Mouse (Mus musculus): Measurements from ENCODE around the gene Unc13a. TPM values are rescaled to one million over a fixed set of nuclear protein-coding genes. Genes with fewer than 3 reads are reported as not detected.
A peak's percentile ranks its signal among the peaks of the same experiment; 100 is the strongest.

Unc13a gene
- polyA plus RNA-seq, 1 experiment from 2014 or later, result 0.47 TPM

DNA sequence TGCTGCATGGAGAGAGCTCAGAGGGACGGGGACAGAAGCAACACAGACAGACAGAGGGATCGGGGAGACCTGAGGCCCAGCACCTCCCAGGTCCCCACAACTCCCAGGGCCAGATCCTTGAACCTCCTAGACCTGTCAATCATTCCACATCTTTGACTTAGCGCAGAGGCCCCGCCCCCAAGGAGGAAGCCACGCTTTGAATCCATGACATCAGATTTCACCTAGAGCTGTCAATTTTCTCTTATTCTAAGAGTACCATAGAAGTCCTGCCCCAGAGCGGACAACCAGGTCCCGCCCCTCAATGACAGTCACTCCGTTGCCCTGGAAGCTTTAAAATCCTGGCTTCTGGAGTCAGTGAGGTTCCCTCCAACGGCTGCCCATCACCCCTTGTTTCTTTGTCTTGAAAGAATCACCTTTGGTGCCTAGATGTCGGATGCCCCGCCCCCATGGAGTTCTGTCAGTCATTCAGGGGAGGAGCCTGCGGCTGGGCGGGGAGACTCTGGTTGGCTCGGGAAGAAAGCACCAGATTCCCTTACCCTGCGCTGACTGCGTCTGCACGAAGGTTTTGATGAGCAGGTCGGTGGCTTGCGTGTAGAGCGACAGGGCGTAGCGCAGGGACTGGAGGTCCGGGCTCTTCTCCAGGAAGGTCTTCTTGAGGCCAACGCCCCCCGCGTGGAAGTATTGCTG, 37.4 kb downstream of the Unc13a start:
- peaks cover 12% of the 10 kb centered on the region for H3K4me1 ChIP-seq (replicated peaks)
- H3K9me3 ChIP-seq (replicated peaks), result peaks cover 18% of the 10 kb centered on the region
- peak overlapping the region; percentile 53 for H3K4me2 ChIP-seq
- 0 out of 2 replicates have a peak overlapping the region, but pooled peaks have one; percentile 5 for H3K4me3 ChIP-seq
- H3K27me3 ChIP-seq (replicated peaks), result peaks cover 68% of the 10 kb centered on the region
- 2% methylated on average over 26 of the region's 26 CpGs for WGBS
- H3K9ac ChIP-seq, result no peak overlapping the region
- H3K27ac ChIP-seq (ENCODE audit: poor library complexity, severe bottlenecking), result no peak overlapping the region
- no peak for ATAC-seq (ENCODE audit: insufficient number of reproducible peaks, low FRiP score)
- H3K36me3 ChIP-seq, result no peaks in the 10 kb centered on the region

- Histone ChIP-seq H3K36me3 (no peaks in the 10 kb centered on the region), H3K4me3 (no peak overlapping the region), H3K9me3 (replicated peaks) (peaks cover 18% of the 10 kb centered on the region), H3K4me1 (replicated peaks) (peaks cover 22% of the 10 kb centered on the region), H3K9ac (no peak overlapping the region), H3K27ac (ENCODE audit: poor library complexity, severe bottlenecking) (no peak overlapping the region), H3K27me3 (replicated peaks) (peaks cover 68% of the 10 kb centered on the region), H3K4me2 (no peak overlapping the region)
- 7% methylated on average over 19 of the region's 22 CpGs for WGBS
- ATAC-seq (ENCODE audit: insufficient number of reproducible peaks, low FRiP score), result no peak
Measured at GRCm38 (mm10) chr8:71633164-71633563, 38.4 kb downstream of the Unc13a start.

- 62% methylated on average over 2 of the region's 2 CpGs for WGBS
- ATAC-seq (ENCODE audit: insufficient number of reproducible peaks, low FRiP score), result no peak
- Histone ChIP-seq H3K27me3 (replicated peaks) (peaks cover 68% of the 10 kb centered on the region), H3K4me2 (no peak overlapping the region), H3K27ac (ENCODE audit: poor library complexity, severe bottlenecking) (no peak overlapping the region), H3K4me3 (no peak overlapping the region), H3K4me1 (replicated peaks) (peaks cover 30% of the 10 kb centered on the region), H3K36me3 (no peaks in the 10 kb centered on the region), H3K9me3 (replicated peaks) (peaks cover 18% of the 10 kb centered on the region), H3K9ac (no peak overlapping the region)
Measured at GRCm38 (mm10) chr8:71631897-71632296, 39.7 kb downstream of the Unc13a start.

DNA sequence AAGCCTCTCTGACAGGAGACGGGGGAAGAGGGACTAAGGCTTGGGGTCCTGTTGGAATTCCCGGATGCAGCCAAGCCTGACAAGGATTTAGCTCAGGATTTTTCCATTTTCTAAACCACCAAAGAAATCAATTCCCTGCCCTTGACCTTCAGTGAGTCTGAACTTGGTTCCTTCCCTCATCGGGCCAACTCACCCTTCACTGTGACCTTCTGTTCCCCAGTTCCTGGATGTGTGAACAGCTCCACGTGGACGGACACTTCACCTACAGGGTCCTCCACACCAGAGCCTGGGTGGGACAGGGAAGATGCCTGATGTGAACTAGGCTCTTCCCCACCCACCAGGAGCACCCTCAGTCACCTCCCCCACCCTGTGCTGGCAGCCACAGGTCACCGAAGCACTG, 40.8 kb downstream of the Unc13a start:
- Histone ChIP-seq H3K27me3 (replicated peaks) (peaks cover 61% of the 10 kb centered on the region), H3K4me2 (no peak overlapping the region)

DNA sequence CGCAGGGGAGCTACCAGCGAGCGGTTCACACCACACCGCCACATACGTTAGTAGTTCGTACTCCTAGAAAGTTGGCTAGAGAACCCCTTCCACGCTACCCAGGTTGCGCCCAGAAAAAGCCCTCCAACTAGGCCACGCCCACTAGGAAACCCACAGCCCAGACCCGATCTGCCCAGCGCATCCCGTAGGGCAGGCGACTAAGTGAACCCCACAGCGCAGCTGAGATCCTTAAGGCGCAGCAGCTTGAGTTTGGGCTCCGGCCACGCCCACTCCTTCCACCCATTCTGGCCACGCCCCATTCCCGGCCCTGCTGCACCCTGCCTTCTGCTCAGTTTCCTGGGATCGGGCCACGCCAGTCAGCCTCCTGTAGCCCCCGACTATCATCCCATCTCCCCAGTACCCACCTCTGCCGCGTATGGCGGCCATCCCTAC, 41.8 kb downstream of the Unc13a start:
- Histone ChIP-seq H3K4me2 (peak overlapping the region; percentile 94), H3K4me3 (peak overlapping the region; percentile 58), H3K27me3 (replicated peaks) (peaks cover 52% of the 10 kb centered on the region), H3K27ac (ENCODE audit: poor library complexity, severe bottlenecking) (no peak overlapping the region), H3K9me3 (replicated peaks) (peaks cover 18% of the 10 kb centered on the region), H3K4me1 (replicated peaks) (peaks cover 31% of the 10 kb centered on the region), H3K36me3 (peaks cover 17% of the 10 kb centered on the region), H3K9ac (peak overlapping the region; percentile 73)
- ATAC-seq (ENCODE audit: insufficient number of reproducible peaks, low FRiP score), result peak; percentile 13; the same call in 1 of the 2 replicates
- 6% methylated on average over 25 of the region's 25 CpGs for WGBS

More for the DNA sequence above, 40.8 kb downstream of the Unc13a start:
- Histone ChIP-seq H3K36me3 (peaks cover 7% of the 10 kb centered on the region), H3K4me3 (no peak overlapping the region), H3K27ac (ENCODE audit: poor library complexity, severe bottlenecking) (no peak overlapping the region), H3K4me1 (replicated peaks) (peaks cover 31% of the 10 kb centered on the region), H3K9me3 (replicated peaks) (peaks cover 18% of the 10 kb centered on the region), H3K9ac (no peak overlapping the region)
- no peak for ATAC-seq (ENCODE audit: insufficient number of reproducible peaks, low FRiP score)
- WGBS, result 79% methylated on average over 6 of the region's 6 CpGs

GRCm38 (mm10) chr8:71629096-71629697, 42.4 kb downstream of the Unc13a start:
- H3K27ac ChIP-seq (ENCODE audit: poor library complexity, severe bottlenecking), result peak overlapping the region; percentile 76
- H3K36me3 ChIP-seq, result peaks cover 23% of the 10 kb centered on the region
- peak overlapping the region; percentile 73 for H3K9ac ChIP-seq
- peaks cover 46% of the 10 kb centered on the region for H3K27me3 ChIP-seq (replicated peaks)
- H3K4me1 ChIP-seq (replicated peaks), result peaks cover 31% of the 10 kb centered on the region
- H3K9me3 ChIP-seq (replicated peaks), result peaks cover 19% of the 10 kb centered on the region
- peak overlapping the region; percentile 58 for H3K4me3 ChIP-seq
- under 1% methylated on average over 55 of the region's 55 CpGs for WGBS
- peak overlapping the region; percentile 94 for H3K4me2 ChIP-seq
- peak; percentile 88 for ATAC-seq (ENCODE audit: insufficient number of reproducible peaks, low FRiP score)

- H3K4me2 ChIP-seq, result peak overlapping the region; percentile 94
- peaks cover 31% of the 10 kb centered on the region for H3K4me1 ChIP-seq (replicated peaks)
- ATAC-seq (ENCODE audit: insufficient number of reproducible peaks, low FRiP score), result no peak
- H3K36me3 ChIP-seq, result peaks cover 29% of the 10 kb centered on the region
- peak overlapping the region; percentile 58 for H3K4me3 ChIP-seq
- H3K27ac ChIP-seq (ENCODE audit: poor library complexity, severe bottlenecking), result peak overlapping the region; percentile 76
- 8% methylated on average over 16 of the region's 16 CpGs for WGBS
- peaks cover 39% of the 10 kb centered on the region for H3K27me3 ChIP-seq (replicated peaks)
- peak overlapping the region; percentile 73 for H3K9ac ChIP-seq
- H3K9me3 ChIP-seq (replicated peaks), result peaks cover 23% of the 10 kb centered on the region
Measured at GRCm38 (mm10) chr8:71628396-71629095, 43.0 kb downstream of the Unc13a start.

DNA sequence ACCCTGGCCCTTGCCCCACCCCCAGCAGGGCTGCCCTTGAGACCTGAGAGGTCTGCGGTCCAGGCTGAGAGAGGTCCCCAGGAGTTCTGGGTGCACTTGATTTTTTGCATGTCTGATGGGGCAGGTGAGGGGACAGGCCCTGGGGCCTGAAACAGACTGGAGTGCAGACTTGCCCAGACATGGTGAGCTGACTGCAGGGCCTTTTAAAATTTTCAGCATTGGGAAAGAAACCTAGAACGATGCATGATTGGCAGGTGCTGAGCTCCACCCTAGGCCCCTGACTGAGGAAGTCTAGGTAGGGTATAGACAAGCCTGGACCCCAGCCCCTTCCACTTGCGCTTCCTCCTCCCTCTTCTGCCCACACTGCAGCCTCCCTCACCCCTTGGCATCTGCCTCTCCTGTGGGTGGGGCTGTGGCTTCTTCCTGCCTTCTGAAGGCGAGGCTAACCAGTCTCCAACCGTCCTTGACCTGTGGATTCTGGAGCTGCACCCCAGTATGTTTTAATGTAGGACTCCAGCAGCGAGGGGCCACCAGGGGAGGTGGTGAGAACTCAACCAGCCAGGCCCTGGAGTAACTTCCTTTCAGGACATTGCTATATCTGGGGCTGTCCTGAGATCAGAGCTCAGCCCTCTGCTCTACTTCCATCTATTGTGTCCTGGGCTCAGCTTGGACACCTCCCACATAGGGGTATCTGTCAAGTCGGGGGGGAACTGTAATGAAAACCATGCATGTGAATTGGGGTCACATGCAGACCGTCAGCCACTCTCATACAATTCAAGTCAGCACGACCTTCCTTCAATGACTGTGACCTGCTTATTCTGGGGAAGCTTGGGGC, 44.1 kb downstream of the Unc13a start:
- Histone ChIP-seq H3K9me3 (replicated peaks) (peaks cover 23% of the 10 kb centered on the region), H3K36me3 (peaks cover 40% of the 10 kb centered on the region), H3K4me3 (no peak overlapping the region), H3K4me2 (no peak overlapping the region), H3K4me1 (replicated peaks) (peaks cover 31% of the 10 kb centered on the region), H3K27me3 (replicated peaks) (peaks cover 29% of the 10 kb centered on the region), H3K27ac (ENCODE audit: poor library complexity, severe bottlenecking) (peak overlapping the region; percentile 76), H3K9ac (no peak overlapping the region)
- ATAC-seq (ENCODE audit: insufficient number of reproducible peaks, low FRiP score), result peak; percentile 67
- WGBS, result 41% methylated on average over 9 of the region's 9 CpGs

GRCm38 (mm10) chr8:71626753-71627152, 44.8 kb downstream of the Unc13a start:
- no peak overlapping the region for H3K27ac ChIP-seq (ENCODE audit: poor library complexity, severe bottlenecking)
- no peak for ATAC-seq (ENCODE audit: insufficient number of reproducible peaks, low FRiP score)
- H3K4me1 ChIP-seq (replicated peaks), result peaks cover 31% of the 10 kb centered on the region

DNA sequence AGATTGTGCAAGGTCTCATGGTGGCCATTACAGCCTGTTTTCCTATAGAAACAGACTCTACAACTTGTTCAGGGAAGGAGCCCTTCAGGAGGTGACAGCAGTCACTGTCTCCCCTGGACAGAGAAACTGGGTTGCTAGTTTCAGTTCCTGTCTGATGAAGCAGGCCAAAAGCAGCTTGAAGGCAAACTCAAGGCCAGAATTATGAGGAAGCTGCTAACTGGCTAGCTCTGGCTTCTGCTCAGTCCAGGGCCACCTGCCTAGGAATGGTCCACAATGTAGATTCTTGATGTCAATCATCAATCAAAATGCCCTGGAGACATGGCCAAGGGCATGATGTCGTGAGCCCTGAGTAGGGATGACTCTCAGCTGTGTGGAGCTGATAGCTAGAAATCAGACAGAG, 46.5 kb downstream of the Unc13a start:
- no peak for ATAC-seq (ENCODE audit: insufficient number of reproducible peaks, low FRiP score)
- WGBS, result 71% methylated on average over 1 of the region's 1 CpGs
- peaks cover 64% of the 10 kb centered on the region for H3K36me3 ChIP-seq

More at GRCm38 (mm10) chr8:71626753-71627152, 44.8 kb downstream of the Unc13a start:
- Histone ChIP-seq H3K4me2 (no peak overlapping the region), H3K27me3 (replicated peaks) (peaks cover 24% of the 10 kb centered on the region), H3K4me3 (no peak overlapping the region), H3K9ac (no peak overlapping the region), H3K9me3 (replicated peaks) (peaks cover 24% of the 10 kb centered on the region), H3K36me3 (peaks cover 47% of the 10 kb centered on the region)
- WGBS, result 82% methylated on average over 9 of the region's 9 CpGs

More for the DNA sequence above, 46.5 kb downstream of the Unc13a start:
- Histone ChIP-seq H3K27me3 (replicated peaks) (peaks cover 7% of the 10 kb centered on the region), H3K9me3 (replicated peaks) (peaks cover 35% of the 10 kb centered on the region), H3K27ac (ENCODE audit: poor library complexity, severe bottlenecking) (no peak overlapping the region), H3K4me2 (no peak overlapping the region), H3K4me1 (replicated peaks) (peaks cover 31% of the 10 kb centered on the region), H3K9ac (no peak overlapping the region), H3K4me3 (no peak overlapping the region)
